Mouse (Mus musculus) midbrain, embryonic 12.5 days (tissue): ENCODE measurements at regions not wholly inside any gene's neighbourhood (a gene's known extent, or its start where the extent isn't known, plus 50 kb on each side); places are given as distances from the start of the nearest gene placed in this dataset.

Source experiments
- ATAC-seq: fragments of 200-750 bp; cut with Nextera tagmentation; 2 replicates; pipeline ENCODE4 v1.8.0; 2017; ENCODE audit warnings: low read depth, moderate TSS enrichment, moderate library complexity; ENCODE audit not compliant: low FRiP score
- H3K27ac ChIP-seq: fragments of 300-500 bp; sonication (generic); replicated peaks from 2 replicates; pipeline ENCODE4 v1.5.1; 2016; ENCODE audit warnings: mild to moderate bottlenecking
- H3K27me3 ChIP-seq: fragments of 300-500 bp; sonication (generic); 2 replicates; pipeline ENCODE4 v1.6.1; 2016; ENCODE audit warnings: mild to moderate bottlenecking
- H3K36me3 ChIP-seq: fragments of 300-500 bp; sonication (generic); 2 replicates; pipeline ENCODE4 v1.6.1; 2016
- H3K4me1 ChIP-seq: fragments of 300-500 bp; sonication (generic); 2 replicates; pipeline ENCODE4 v1.6.1; 2016
- H3K4me2 ChIP-seq: fragments of 300-500 bp; sonication (generic); replicated peaks from 2 replicates; pipeline ENCODE4 v1.6.1; 2016; ENCODE audit warnings: mild to moderate bottlenecking, moderate library complexity
- H3K4me3 ChIP-seq: fragments of 300-500 bp; sonication (generic); 2 replicates; pipeline ENCODE4 v1.5.1; 2016; ENCODE audit warnings: mild to moderate bottlenecking
- H3K9ac ChIP-seq: fragments of 300-500 bp; sonication (generic); replicated peaks from 2 replicates; pipeline ENCODE4 v1.6.1; 2016; ENCODE audit warnings: mild to moderate bottlenecking, moderate library complexity
- H3K9me3 ChIP-seq: fragments of 300-500 bp; sonication (generic); 2 replicates; pipeline ENCODE4 v1.6.1; 2016; ENCODE audit warnings: mild to moderate bottlenecking
- WGBS: fragments of 180-500 bp; shearing (Covaris S2); methylation state at CpG from one replicate; pipeline ENCODE4 v1.1.7; 2016; 5-methylcytosine and 5-hydroxymethylcytosine counted together
- microRNA counts: library from miRNA; unstranded; fragments of <30 nt; microRNA quantifications from one replicate; lab custom pipeline; 2017
- microRNA-seq: library from miRNA; unstranded; fragments of <30 nt; microRNA quantifications from one replicate; pipeline ENCODE4, GENCODE M21; 2017

DNA sequence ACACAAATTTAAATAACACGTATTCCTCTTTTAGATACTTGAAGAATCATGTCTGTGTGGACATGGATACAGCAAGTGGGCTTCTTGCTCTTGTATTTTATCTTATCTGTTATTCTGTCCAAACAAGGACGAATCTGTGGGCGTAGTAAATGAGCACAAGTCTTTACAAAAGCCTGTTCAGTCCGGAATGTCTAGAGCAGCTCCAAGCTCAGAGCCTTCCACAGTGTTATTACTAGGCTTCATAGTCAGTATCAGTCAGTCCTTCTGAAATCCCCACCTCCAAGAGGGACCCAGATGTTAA, 52.2 kb upstream of the Nfe2l3 start:
- H3K9me3 ChIP-seq: no peaks in the 10 kb centered on the region
- 0 out of 2 replicates have a peak, but pooled peaks cover 4% of the 10 kb centered on the region for H3K4me1 ChIP-seq
- no peak overlapping the region; the same call in 1 of the 2 replicates for H3K27ac ChIP-seq
- H3K9ac ChIP-seq: no peak overlapping the region
- peak overlapping the region; percentile 56; the same call in 1 of the 2 replicates for H3K4me2 ChIP-seq
- WGBS: 85% methylated on average over 4 of the region's 4 CpGs
- no peak for ATAC-seq
- no peak overlapping the region for H3K4me3 ChIP-seq
- H3K36me3 ChIP-seq: no peaks in the 10 kb centered on the region
- H3K27me3 ChIP-seq: no peaks in the 10 kb centered on the region

DNA sequence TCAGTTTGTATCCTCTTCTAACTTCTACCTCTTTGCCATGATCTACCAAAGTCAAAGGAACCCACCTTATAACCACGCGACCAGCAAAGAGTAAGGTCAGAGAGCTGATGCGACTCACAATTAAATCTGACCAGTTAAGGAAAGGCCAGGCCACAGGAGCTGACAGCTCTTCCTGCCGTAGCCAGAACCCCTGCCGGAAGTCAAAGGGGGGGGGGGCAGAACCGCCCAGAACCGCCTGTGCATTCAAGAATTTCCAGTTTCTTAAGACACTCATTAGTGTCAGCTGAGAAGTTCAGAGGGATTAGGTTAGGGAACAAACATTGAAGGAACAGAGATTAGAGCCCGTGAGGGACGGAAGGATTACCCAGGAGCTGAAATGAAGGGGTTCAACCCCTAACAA, 51.0 kb upstream of the Nfe2l3 start:
- Histone ChIP-seq H3K4me3 (no peak overlapping the region), H3K9me3 (no peaks in the 10 kb centered on the region), H3K36me3 (no peaks in the 10 kb centered on the region), H3K27me3 (no peaks in the 10 kb centered on the region), H3K27ac (no peak overlapping the region), H3K4me2 (no peak overlapping the region), H3K9ac (no peak overlapping the region), H3K4me1 (0 out of 2 replicates have a peak, but pooled peaks cover 4% of the 10 kb centered on the region)
- ATAC-seq: no peak
- WGBS: 24% methylated on average over 9 of the region's 9 CpGs

MicroRNAs encoded in the stretch of these regions (microRNA counts, 519-probe panel; counts per million panel counts)
- 7,199 counts per million, percentile 81 among the panel's probes with 10 or more counts for microRNA mmu-miR-148a (lab: Ali Mortazavi, UCI)

Small RNA genes in the stretch of these regions (microRNA-seq; reads per million reads assigned to microRNA genes)
- gene Mir148a: 357 reads per million, percentile 66 among the genes with 10 or more reads in this experiment
